Mouse (Mus musculus): ENCODE results near the gene Slc10a4. TPM values are rescaled to one million over a fixed set of nuclear protein-coding genes. Genes with fewer than 3 reads are reported as not detected.

Slc10a4 gene
- polyA plus RNA-seq (2014; fragmentation: Illumina TruSeq; extraction: RNeasy Lipid Tissue Mini Kit (QIAGEN cat#74804); ENCODE audit: low read depth, low replicate concordance), result 5.8 TPM

GRCm38 (mm10) chr5:73006784-73007581 is at the start of gene Slc10a4:
Gene Slc10a4 (plus strand): TSS chr5:73006883.

GRCm38 (mm10) chr5:72974602-72975001 is 32.1 kb upstream of the Slc10a4 start, which contains the start of gene Gm10135:
Gene Gm10135 (minus strand): TSS chr5:72974702.

Other genes starting within 250 kb of the Slc10a4 start
- 21.4 TPM for gene Tec, start 138.4 kb upstream of the Slc10a4 start, polyA plus RNA-seq (2014; fragmentation: Illumina TruSeq; extraction: RNeasy Lipid Tissue Mini Kit (QIAGEN cat#74804); ENCODE audit: low read depth, low replicate concordance)
- 139 TPM for gene Slain2, start 92.6 kb upstream of the Slc10a4 start, polyA plus RNA-seq (2014; fragmentation: Illumina TruSeq; extraction: RNeasy Lipid Tissue Mini Kit (QIAGEN cat#74804); ENCODE audit: low read depth, low replicate concordance)
- gene Gm10135, start 32.2 kb upstream of the Slc10a4 start, polyA plus RNA-seq (2014; fragmentation: Illumina TruSeq; extraction: RNeasy Lipid Tissue Mini Kit (QIAGEN cat#74804); ENCODE audit: low read depth, low replicate concordance), result not detected
- 276 TPM for gene Fryl, start 249.7 kb downstream of the Slc10a4 start, polyA plus RNA-seq (2014; fragmentation: Illumina TruSeq; extraction: RNeasy Lipid Tissue Mini Kit (QIAGEN cat#74804); ENCODE audit: low read depth, low replicate concordance)